Mouse (Mus musculus) kidney, adult 2 months (tissue): Measurements from ENCODE around the gene Snx21. TPM values are rescaled to one million over a fixed set of nuclear protein-coding genes. Genes with fewer than 3 reads are reported as not detected.

Experiments used
- DNase-seq: peaks from one replicate; pipeline ENCODE4 v3.0.0; 2021
- H3K27ac ChIP-seq: fragments of 200-500 bp; 2 replicates; pipeline ENCODE4 v1.5.1; 2012; ENCODE audit warnings: low read depth, low read length, control low read depth, inconsistent platforms; ENCODE audit not compliant: insufficient read depth
- H3K27me3 ChIP-seq: fragments of 200-500 bp; replicated peaks from 2 replicates; pipeline ENCODE4 v1.6.1; 2012; ENCODE audit warnings: mild to moderate bottlenecking, moderate library complexity, low read length, inconsistent platforms; ENCODE audit not compliant: control insufficient read depth, insufficient read depth
- H3K36me3 ChIP-seq: fragments of 200-500 bp; 2 replicates; pipeline ENCODE4 v1.6.1; 2012; ENCODE audit warnings: mild to moderate bottlenecking, moderate library complexity, low read length, inconsistent platforms; ENCODE audit not compliant: control insufficient read depth, insufficient read depth
- H3K4me1 ChIP-seq: fragments of 200-500 bp; 2 replicates; pipeline ENCODE4 v1.6.1; 2011; ENCODE audit warnings: low read length; ENCODE audit not compliant: control insufficient read depth, insufficient read depth
- H3K4me3 ChIP-seq: fragments of 200-500 bp; 2 replicates; pipeline ENCODE4 v1.5.1; 2011; ENCODE audit warnings: mild to moderate bottlenecking, low read depth, low read length, control low read depth; ENCODE audit not compliant: insufficient read depth
- CTCF ChIP-seq: fragments of 200-500 bp; conservative IDR thresholded peaks from 2 replicates; pipeline ENCODE4 v1.5.1; 2011; ENCODE audit warnings: low read depth, mild to moderate bottlenecking, control low read depth, low read length, moderate library complexity, mixed read lengths; ENCODE audit not compliant: insufficient read depth, insufficient read length
- POLR2A ChIP-seq: fragments of 200-500 bp; IDR thresholded peaks from one replicate; pipeline ENCODE4 v1.6.1; 2011; ENCODE audit warnings: low read depth, low read length, control low read depth
- WGBS: fragments of 180-500 bp; shearing (Covaris S2); methylation state at CpG from one replicate; pipeline ENCODE4 v1.1.7; 2018; 5-methylcytosine and 5-hydroxymethylcytosine counted together
- polyA plus RNA-seq: library from polyadenylated mRNA; depleted of rRNA; stranded (reverse); fragments of >200 nt; gene quantifications from 2 replicates; pipeline ENCODE4 v1.2.3, GENCODE M21; 2012; rRNA removed

The Snx21 gene
- 23.2 and 32.9 TPM in 2 replicates for polyA plus RNA-seq

DNA sequence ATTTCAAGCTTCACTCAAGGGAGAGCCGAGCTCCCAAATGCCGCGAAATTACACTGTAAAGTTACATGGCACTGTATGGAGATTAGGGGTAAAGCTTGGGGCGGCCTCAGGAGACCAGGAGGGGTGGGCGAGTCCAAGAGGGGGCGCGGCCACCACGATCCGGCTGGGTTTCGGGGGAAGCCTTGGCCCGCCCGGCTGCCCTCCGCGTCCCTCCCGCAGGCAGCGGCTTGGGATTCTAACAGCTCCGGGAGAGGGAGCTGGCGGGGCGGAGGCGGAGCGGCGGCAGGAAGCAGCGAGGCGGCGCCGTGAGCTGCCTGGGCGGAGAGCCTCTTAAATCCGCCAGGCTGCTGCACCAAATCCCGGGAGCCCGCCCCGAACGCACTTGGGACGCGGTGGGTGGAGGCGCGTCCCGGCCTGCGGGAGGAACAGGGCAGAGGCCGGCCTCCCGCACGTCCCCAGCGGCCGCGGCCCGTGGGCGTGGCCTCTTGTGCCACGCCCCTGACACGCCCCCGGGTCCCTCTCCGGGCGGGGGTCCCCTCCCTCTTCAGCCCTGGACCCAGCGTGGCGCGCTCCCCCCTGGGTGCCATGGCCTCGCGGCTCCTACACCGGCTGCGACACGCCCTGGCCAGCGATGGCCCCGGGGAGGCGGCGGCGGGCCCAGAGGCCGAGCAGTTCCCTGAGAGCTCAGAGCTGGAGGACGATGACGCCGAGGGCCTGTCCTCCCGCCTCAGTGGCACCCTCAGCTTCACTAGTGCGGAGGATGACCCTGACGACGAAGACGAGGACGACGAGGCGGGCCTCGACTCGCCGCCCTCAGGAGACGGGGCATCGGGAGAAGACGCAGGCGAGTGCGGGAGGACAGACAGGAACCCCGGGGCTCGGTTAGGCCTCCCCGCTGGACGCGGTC is at the start of gene Snx21:
Snx21 (plus strand) TSS at position 343 of the 907 bp plus-strand sequence.
- Histone ChIP-seq H3K4me1 (peaks cover 7% of the 10 kb centered on the region; the same call in 1 of the 2 replicates), H3K27ac (peak within 1 kb of the TSS; percentile 73), H3K27me3 (no peaks in the 10 kb centered on the region), H3K36me3 (no peaks in the 10 kb centered on the region), H3K4me3 (peak within 1 kb of the TSS; percentile 64)
- DNase-seq: peak; percentile 97
- TF ChIP-seq POLR2A (peak; percentile 24), CTCF (peak; percentile 23; the same call in 1 of the 2 replicates)
- WGBS: under 1% methylated on average over 89 of the region's 89 CpGs

- H3K27ac ChIP-seq: no peak overlapping the region
- WGBS: 80% methylated on average over 3 of the region's 3 CpGs
Measured at GRCm38 (mm10) chr2:164737377-164738090, 48.1 kb upstream of the Snx21 start.

DNA sequence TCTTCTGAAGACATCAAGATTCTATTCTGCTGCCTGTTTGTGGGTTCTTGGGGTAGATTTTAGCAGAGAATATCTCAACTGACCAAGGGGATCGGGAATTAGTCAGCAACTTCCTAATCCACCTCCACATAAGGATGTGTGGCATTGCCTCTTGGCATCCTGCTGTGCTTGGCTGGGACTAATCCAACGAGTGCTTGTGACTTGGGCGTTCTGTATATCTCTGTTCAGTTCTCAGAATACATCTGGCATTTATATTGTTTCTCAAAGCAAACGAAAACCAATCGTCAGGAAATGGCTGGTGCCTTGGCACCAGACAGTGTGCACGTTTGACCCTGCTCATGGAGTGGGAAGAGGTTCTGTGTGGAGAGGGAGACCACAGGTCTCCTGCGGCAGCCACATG is 45.7 kb upstream of the Snx21 start:
- Histone ChIP-seq H3K4me1 (peaks cover under 1% of the 10 kb centered on the region; the same call in 1 of the 2 replicates), H3K27me3 (no peaks in the 10 kb centered on the region), H3K36me3 (no peaks in the 10 kb centered on the region), H3K27ac (no peak overlapping the region), H3K4me3 (no peak overlapping the region)
- 68% methylated on average over 7 of the region's 7 CpGs for WGBS
- no peak for DNase-seq
- TF ChIP-seq POLR2A (no peak), CTCF (no peak)

More at GRCm38 (mm10) chr2:164737377-164738090, 48.1 kb upstream of the Snx21 start:
- no peaks in the 10 kb centered on the region for H3K36me3 ChIP-seq
- TF ChIP-seq CTCF: no peak
- TF ChIP-seq POLR2A: no peak
- no peaks in the 10 kb centered on the region for H3K4me1 ChIP-seq
- H3K27me3 ChIP-seq: no peaks in the 10 kb centered on the region
- H3K4me3 ChIP-seq: no peak overlapping the region
- DNase-seq: peak; percentile 39

DNA sequence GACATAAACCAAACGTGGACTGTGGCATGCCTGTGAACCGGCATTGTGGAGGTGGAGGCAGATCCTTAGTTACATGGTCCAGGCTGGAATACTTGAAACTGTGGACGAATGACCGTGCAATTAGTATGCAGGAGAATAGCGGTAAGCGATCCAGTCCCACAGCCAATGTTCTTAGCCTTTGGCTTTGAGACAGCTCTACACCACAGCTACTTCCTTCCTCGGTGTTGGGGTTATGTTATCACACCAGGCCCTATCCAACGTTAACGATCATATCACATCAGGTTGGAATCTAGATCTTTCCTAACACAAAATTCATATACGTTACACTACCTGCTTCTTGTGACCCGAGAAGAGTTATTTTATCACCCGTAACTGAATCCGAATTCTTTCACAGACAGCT is 40.6 kb upstream of the Snx21 start:
- no peak for DNase-seq
- no peak for TF ChIP-seq POLR2A
- no peak for TF ChIP-seq CTCF
- no peak overlapping the region for H3K27ac ChIP-seq
- WGBS: 43% methylated on average over 13 of the region's 13 CpGs
- peak overlapping the region; percentile 72 for H3K4me3 ChIP-seq
- no peaks in the 10 kb centered on the region for H3K27me3 ChIP-seq
- H3K36me3 ChIP-seq: no peaks in the 10 kb centered on the region
- peaks cover 9% of the 10 kb centered on the region; the same call in 1 of the 2 replicates for H3K4me1 ChIP-seq

DNA sequence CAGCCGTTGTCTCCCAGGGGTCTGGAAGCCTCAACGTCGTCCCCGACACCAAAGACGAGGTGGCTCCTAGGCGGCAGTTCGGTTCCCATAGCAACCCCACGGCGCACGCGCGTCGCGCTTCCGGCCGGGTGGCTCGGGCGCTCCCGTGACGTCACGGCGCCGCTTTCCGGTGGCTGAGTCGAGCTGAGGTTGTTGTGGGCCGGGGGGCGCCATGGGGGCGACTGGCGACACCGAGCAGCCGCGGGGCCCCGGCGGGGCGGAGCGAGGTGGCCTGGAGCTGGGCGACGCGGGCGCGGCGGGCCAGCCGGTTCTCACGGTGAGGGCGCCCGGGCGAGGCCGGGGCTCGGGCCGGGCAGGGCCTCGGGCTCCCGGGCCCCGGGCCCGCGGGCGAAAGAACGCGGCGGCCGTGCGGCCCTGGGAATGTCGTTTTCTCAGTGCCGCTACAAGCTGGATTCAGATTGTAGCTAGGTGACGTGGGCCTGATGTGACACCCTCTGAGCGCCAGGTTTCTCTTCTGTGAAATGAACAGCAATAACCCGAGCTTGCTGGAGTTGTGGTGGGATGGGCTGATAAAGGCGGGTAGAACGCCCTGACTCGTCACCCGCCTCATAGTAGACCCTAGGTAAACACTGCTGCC is 39.7 kb upstream of the Snx21 start, which contains the start of the genes Wfdc3 and Dnttip1:
Wfdc3 (minus strand) TSS at position 89 of the 637 bp plus-strand sequence.
Dnttip1 (plus strand) TSS at position 141 of the 637 bp plus-strand sequence.
- peak within 1 kb of the TSS; percentile 72 for H3K4me3 ChIP-seq
- whole genome bisulfite sequencing: under 1% methylated on average over 70 of the region's 70 CpGs
- H3K36me3 ChIP-seq: no peaks in the 10 kb centered on the region
- no peak within 1 kb of the TSS for H3K27ac ChIP-seq
- TF ChIP-seq POLR2A (peak; percentile 2), CTCF (no peak)
- H3K27me3 ChIP-seq: no peaks in the 10 kb centered on the region
- H3K4me1 ChIP-seq: peaks cover 9% of the 10 kb centered on the region; the same call in 1 of the 2 replicates
- peak; percentile 96 for DNase-seq

DNA sequence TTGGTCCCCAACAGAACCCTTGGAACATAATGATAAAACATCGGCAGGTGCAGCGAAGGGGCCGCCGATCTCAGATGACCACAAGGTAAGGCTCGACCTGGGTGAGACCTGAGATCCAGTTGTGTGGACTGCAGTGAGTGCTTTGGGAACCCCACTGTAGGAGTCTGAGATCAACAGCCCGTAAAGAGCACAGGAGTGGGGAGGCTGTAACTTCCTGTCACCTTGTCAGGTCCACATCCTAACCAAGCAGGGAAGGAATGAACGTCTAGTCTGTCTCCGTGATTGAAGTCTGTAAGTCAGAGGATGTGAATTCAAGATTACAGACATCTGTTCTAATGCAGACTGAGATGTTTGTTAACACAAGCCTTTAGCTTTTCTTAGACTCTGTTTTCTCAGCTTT is 38.9 kb upstream of the Snx21 start:
- TF ChIP-seq POLR2A: no peak
- TF ChIP-seq CTCF: no peak
- WGBS: 27% methylated on average over 8 of the region's 8 CpGs
- no peak for DNase-seq

More for the DNA sequence above, 38.9 kb upstream of the Snx21 start:
- H3K36me3 ChIP-seq: no peaks in the 10 kb centered on the region
- no peak overlapping the region for H3K27ac ChIP-seq
- H3K4me3 ChIP-seq: peak overlapping the region; percentile 72
- no peaks in the 10 kb centered on the region for H3K27me3 ChIP-seq
- peaks cover 9% of the 10 kb centered on the region; the same call in 1 of the 2 replicates for H3K4me1 ChIP-seq
